15 mouse cellular contexts compared by ENCODE assay signal in the genomic region with DNA sequence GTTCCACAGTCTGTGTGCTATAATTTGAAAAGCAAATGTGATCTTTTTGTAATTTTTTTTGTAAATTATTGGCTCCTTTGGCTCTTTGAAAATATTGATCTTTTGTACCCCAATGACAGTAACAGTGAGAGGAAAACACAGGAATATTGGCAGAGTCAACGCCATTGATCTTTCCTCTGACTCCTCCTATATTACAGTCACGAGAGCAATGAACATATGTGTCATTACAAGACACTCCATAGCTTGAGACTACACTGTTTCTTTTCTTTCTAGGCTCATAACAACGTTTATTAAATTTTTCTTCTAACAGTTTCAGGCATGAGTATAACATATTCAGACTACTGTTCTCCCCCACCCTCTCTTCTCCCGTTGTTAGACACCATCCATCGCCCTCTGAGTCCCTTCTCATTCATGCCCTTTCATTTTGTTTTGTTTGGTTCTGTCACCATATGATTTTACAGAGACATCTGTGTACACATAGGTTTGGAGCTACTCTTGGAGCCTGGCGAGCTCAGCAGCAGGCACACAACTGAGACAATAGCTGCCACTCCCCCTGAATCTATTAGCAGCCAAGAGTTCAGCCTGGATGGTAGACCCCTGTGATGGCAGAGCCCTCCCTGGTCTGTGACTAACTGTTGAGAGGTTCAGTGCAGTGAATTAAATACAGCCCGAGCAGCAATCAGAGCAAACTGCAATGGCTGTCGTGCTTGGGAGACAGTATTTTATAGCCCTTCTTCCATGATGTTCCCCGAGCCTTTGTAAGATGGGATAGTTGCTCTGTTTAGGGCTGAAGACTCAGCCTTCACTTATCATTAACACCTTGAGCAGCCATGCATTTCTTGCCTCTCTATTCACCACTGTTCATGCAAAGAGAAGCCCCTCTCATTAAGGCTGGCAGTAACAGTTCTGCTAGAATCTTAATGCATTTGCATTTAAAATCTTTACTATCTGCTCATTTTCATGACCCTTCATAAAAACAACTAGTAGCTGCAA. TPM values are rescaled to one million over a fixed set of nuclear protein-coding genes. Genes with fewer than 3 reads are reported as not detected.
DNase-seq lines count a peak whose midpoint lies in the region; ATAC-seq and TF ChIP-seq lines count a peak whose summit lies in the region.
"Had no signal": no experiment of that assay in that cellular context is flagged by ENCODE, and none has a peak within 500 bp of the region (broad histone marks: within the 10 kb centered on the region; RNA-seq: fewer than 3 reads in every experiment).

No protein-coding gene starts in this region.

- H3K9me3 ChIP-seq in embryonic facial prominence, embryonic 11.5 days (replicated peaks; ENCODE audit: control insufficient read depth, low read length) = no peaks in the 10 kb centered on the region
- H3K9me3 ChIP-seq in embryonic facial prominence, embryonic 10.5 days = no peaks in the 10 kb centered on the region
- no peaks in the 10 kb centered on the region for H3K9me3 ChIP-seq in hindbrain, embryonic 13.5 days
- no peaks in the 10 kb centered on the region for H3K9me3 ChIP-seq in midbrain, postnatal 0 days (ENCODE audit: low read length)

- ATAC-seq in embryonic facial prominence, embryonic 11.5 days (replicated peaks; ENCODE audit: insufficient number of reproducible peaks, low FRiP score, low TSS enrichment, low read depth) = 0 out of 2 replicates have a peak, but pooled peaks have one; percentile 52
- peak; percentile 83 for ATAC-seq in hindbrain, embryonic 13.5 days (ENCODE audit: low FRiP score)
- ATAC-seq in midbrain, postnatal 0 days (ENCODE audit: low FRiP score) = peak; percentile 54
- ATAC-seq: activated CD4-positive, CD25-positive, alpha-beta regulatory T cell, adult 4 months had no signal

- TF ChIP-seq CTCF in midbrain, postnatal 0 days (IDR thresholded peaks at IDR 0.05) = no peak

- no peak for DNase-seq in embryonic facial prominence, embryonic 11.5 days (ENCODE audit: low spot score)
- DNase-seq in embryonic facial prominence, embryonic 10.5 days (ENCODE audit: low spot score) = no peak
- DNase-seq in embryo, embryonic 10.5 days (ENCODE audit: low spot score) = peak; percentile 24
- peak; percentile 57 for DNase-seq in midbrain, postnatal 0 days (ENCODE audit: low spot score)
- DNase-seq in c-Kit-positive CD71-positive TER-119-positive erythroid progenitor cells, embryonic 14.5 days (ENCODE audit: low spot score) = no peak
- no peak for DNase-seq in kidney, postnatal 14 days
- DNase-seq in left cerebral cortex, adult 11 months (ENCODE audit: low spot score) = no peak
- DNase-seq: gastrocnemius, postnatal 25 days; kidney, adult 2 months; lung, postnatal 10 days; right cerebral cortex, postnatal 4 days had no signal

- H3K4me1 ChIP-seq in embryonic facial prominence, embryonic 11.5 days (ENCODE audit: control insufficient read depth, insufficient read depth, low read length) = no peaks in the 10 kb centered on the region
- 0 out of 2 replicates have a peak, but pooled peaks cover 3% of the 10 kb centered on the region for H3K4me1 ChIP-seq in embryonic facial prominence, embryonic 10.5 days
- H3K4me1 ChIP-seq in hindbrain, embryonic 13.5 days (replicated peaks) = peaks cover 14% of the 10 kb centered on the region
- H3K4me1 ChIP-seq in midbrain, postnatal 0 days (ENCODE audit: insufficient read depth, low read length) = no peaks in the 10 kb centered on the region

- no peak overlapping the region for H3K4me3 ChIP-seq in embryonic facial prominence, embryonic 11.5 days (ENCODE audit: low read depth, low read length)
- no peak overlapping the region for H3K4me3 ChIP-seq in embryonic facial prominence, embryonic 10.5 days
- no peak overlapping the region for H3K4me3 ChIP-seq in hindbrain, embryonic 13.5 days
- H3K4me3 ChIP-seq in midbrain, postnatal 0 days (ENCODE audit: low read depth, low read length) = no peak overlapping the region

- H3K9ac ChIP-seq in embryonic facial prominence, embryonic 11.5 days (replicated peaks; ENCODE audit: low read length) = no peak overlapping the region
- no peak overlapping the region for H3K9ac ChIP-seq in hindbrain, embryonic 13.5 days
- H3K9ac ChIP-seq in midbrain, postnatal 0 days (replicated peaks; ENCODE audit: low read length, poor library complexity, severe bottlenecking) = no peak overlapping the region

- H3K27ac ChIP-seq in embryonic facial prominence, embryonic 11.5 days (replicated peaks; ENCODE audit: low read depth, low read length) = no peak overlapping the region
- H3K27ac ChIP-seq in embryonic facial prominence, embryonic 10.5 days (replicated peaks) = no peak overlapping the region
- peak overlapping the region; percentile 52; the same call in 1 of the 2 replicates for H3K27ac ChIP-seq in hindbrain, embryonic 13.5 days
- H3K27ac ChIP-seq in midbrain, postnatal 0 days (ENCODE audit: low read depth, low read length) = no peak overlapping the region; the same call in 1 of the 2 replicates

- WGBS in embryonic facial prominence, embryonic 11.5 days = 65% methylated on average over 9 of the region's 9 CpGs
- WGBS in embryonic facial prominence, embryonic 10.5 days = 59% methylated on average over 9 of the region's 9 CpGs
- 27% methylated on average over 9 of the region's 9 CpGs for WGBS in hindbrain, embryonic 13.5 days
- 34% methylated on average over 9 of the region's 9 CpGs for WGBS in midbrain, postnatal 0 days

- H3K36me3 ChIP-seq in embryonic facial prominence, embryonic 11.5 days (replicated peaks; ENCODE audit: control insufficient read depth, insufficient read depth, low read depth, low read length) = no peaks in the 10 kb centered on the region
- H3K36me3 ChIP-seq in embryonic facial prominence, embryonic 10.5 days (replicated peaks) = no peaks in the 10 kb centered on the region
- H3K36me3 ChIP-seq in hindbrain, embryonic 13.5 days = no peaks in the 10 kb centered on the region
- no peaks in the 10 kb centered on the region for H3K36me3 ChIP-seq in midbrain, postnatal 0 days (ENCODE audit: insufficient read depth, low read length)

- H3K4me2 ChIP-seq in embryonic facial prominence, embryonic 11.5 days (ENCODE audit: low read depth, low read length) = no peak overlapping the region
- peak overlapping the region; percentile 17 for H3K4me2 ChIP-seq in hindbrain, embryonic 13.5 days
- H3K4me2 ChIP-seq in midbrain, postnatal 0 days (ENCODE audit: low read depth, low read length, poor library complexity, severe bottlenecking) = no peak overlapping the region

- H3K27me3 ChIP-seq in embryonic facial prominence, embryonic 11.5 days (ENCODE audit: control insufficient read depth, insufficient read depth, low read length) = no peaks in the 10 kb centered on the region
- no peaks in the 10 kb centered on the region for H3K27me3 ChIP-seq in embryonic facial prominence, embryonic 10.5 days (replicated peaks; ENCODE audit: low read depth, poor library complexity, severe bottlenecking)
- no peaks in the 10 kb centered on the region for H3K27me3 ChIP-seq in hindbrain, embryonic 13.5 days
- H3K27me3 ChIP-seq in midbrain, postnatal 0 days (ENCODE audit: insufficient read depth, low read length) = no peaks in the 10 kb centered on the region

RNA-seq across cellular contexts. Expression of a gene that starts 52.9 kb away (rescaled TPM):
- 1.8 and 2.1 TPM in 2 replicates for polyA plus RNA-seq in embryonic facial prominence, embryonic 11.5 days (2014; fragmentation: Nextera tagmentation; extraction: Ambion mirVana)
- polyA plus RNA-seq in embryonic facial prominence, embryonic 10.5 days (2016; fragmentation: Nextera tagmentation; extraction: Ambion mirVana) = 1.2 and 1.6 TPM in 2 replicates
- polyA plus RNA-seq in hindbrain, embryonic 13.5 days (2015; fragmentation: Nextera tagmentation; extraction: Ambion mirVana) = 2.6 and 2.7 TPM in 2 replicates
- 4.7 and 6.2 TPM in 2 replicates for total RNA-seq in midbrain, postnatal 0 days (2014; rRNA removed)
- polyA plus RNA-seq in midbrain, postnatal 0 days (2015; fragmentation: Nextera tagmentation; extraction: Ambion mirVana) = 1.3 and 1.6 TPM in 2 replicates
- total RNA-seq: MEL had no signal
- polyA plus RNA-seq: activated CD4-positive, CD25-positive, alpha-beta regulatory T cell, adult 4 months; liver, adult 2 months had no signal

Comparison
In these comparisons a context has a peak if more than half of its experiments do, and no peak if none do; other contexts are left out.
1. DNase-seq: peak in embryo, embryonic 10.5 days (single experiment) and midbrain, postnatal 0 days (single experiment); none in embryonic facial prominence, embryonic 11.5 days (single experiment), embryonic facial prominence, embryonic 10.5 days (single experiment), c-Kit-positive CD71-positive TER-119-positive erythroid progenitor cells, embryonic 14.5 days (single experiment), kidney, postnatal 14 days (single experiment) and left cerebral cortex, adult 11 months (single experiment).
2. Peak in every context shown above with its lines, with median percentiles within 50 percentile points of each other: ATAC-seq.